19 mouse cellular contexts compared by ENCODE assay signal in the genomic region with DNA sequence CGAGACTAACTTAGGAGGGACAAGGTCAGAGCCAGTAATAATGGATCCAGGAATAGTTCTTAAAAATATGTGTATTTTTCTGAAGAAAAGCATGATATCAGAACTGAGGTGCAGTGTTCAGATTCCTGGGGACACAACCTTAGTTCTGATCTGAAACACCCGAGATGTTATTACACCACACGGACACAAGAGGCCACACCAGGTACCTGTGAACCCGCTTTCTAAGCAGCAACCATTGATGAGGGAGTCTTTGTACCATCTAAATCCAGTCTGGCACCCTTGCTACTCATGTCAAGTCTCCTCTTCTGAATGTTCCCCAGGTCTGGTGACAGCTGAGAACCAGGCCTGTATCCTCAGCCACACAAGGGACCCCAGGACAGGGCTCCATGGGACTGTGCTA. TPM values are rescaled to one million over a fixed set of nuclear protein-coding genes. Genes with fewer than 3 reads are reported as not detected.
A peak's percentile ranks its signal among the peaks of the same experiment; 100 is the strongest.
DNase-seq lines count a peak whose midpoint lies in the region; TF ChIP-seq lines count a peak whose summit lies in the region.
"Had no signal": no experiment of that assay in that cellular context is flagged by ENCODE, and none has a peak within 500 bp of the region (broad histone marks: within the 10 kb centered on the region; RNA-seq: fewer than 3 reads in every experiment).

No protein-coding gene starts in this region.

- TF ChIP-seq POLR2A in heart, adult 2 months (IDR thresholded peaks at IDR 0.05; ENCODE audit: insufficient read depth, low read depth, low read length): no peak

- H3K4me3 ChIP-seq in heart, adult 2 months: no peak overlapping the region
- H3K4me3 ChIP-seq in left cerebral cortex, adult 2 months: no peak overlapping the region
- H3K4me3 ChIP-seq: embryonic facial prominence, embryonic 12.5 days; heart, embryonic 10.5 days; limb, embryonic 13.5 days; stomach, embryonic 15.5 days had no signal

- H3K4me1 ChIP-seq in heart, adult 2 months (ENCODE audit: control insufficient read depth, insufficient read depth, low read length): no peaks in the 10 kb centered on the region
- H3K4me1 ChIP-seq: embryonic facial prominence, embryonic 12.5 days; heart, embryonic 10.5 days; stomach, embryonic 15.5 days had no signal

- no peak overlapping the region for H3K9ac ChIP-seq in heart, adult 2 months (ENCODE audit: low read depth, low read length)
- H3K9ac ChIP-seq: embryonic facial prominence, embryonic 12.5 days; limb, embryonic 13.5 days; liver, embryonic 14.5 days; stomach, embryonic 15.5 days had no signal

- H3K36me3 ChIP-seq in heart, adult 2 months (ENCODE audit: control insufficient read depth, insufficient read depth, low read length): no peaks in the 10 kb centered on the region
- H3K36me3 ChIP-seq: embryonic facial prominence, embryonic 12.5 days; heart, embryonic 10.5 days; limb, embryonic 13.5 days; stomach, embryonic 15.5 days had no signal

- WGBS in heart, adult 2 months: 49% methylated on average over 4 of the region's 4 CpGs

- TF ChIP-seq CTCF in heart, adult 2 months (IDR thresholded peaks at IDR 0.05): peak; percentile 57
- peak; percentile 54 for TF ChIP-seq CTCF in left cerebral cortex, adult 2 months (IDR thresholded peaks at IDR 0.05)

- no peak for TF ChIP-seq EP300 in heart, adult 2 months (IDR thresholded peaks at IDR 0.05; ENCODE audit: insufficient read depth, low read depth, low read length)

- no peaks in the 10 kb centered on the region for H3K27me3 ChIP-seq in heart, adult 2 months (ENCODE audit: control insufficient read depth, insufficient read depth, low read length)
- H3K27me3 ChIP-seq: embryonic facial prominence, embryonic 12.5 days; stomach, embryonic 15.5 days had no signal

- no peak for DNase-seq in heart, adult 2 months
- no peak for DNase-seq in heart, adult 8-10 months (ENCODE audit: low spot score)
- DNase-seq in left cerebral cortex, adult 2 months (ENCODE audit: extremely low spot score in 1 of 2, low spot score in 2 of 2): no peak
- DNase-seq in left cerebral cortex, adult 8-10 months (ENCODE audit: low spot score in 2 of 2): no peak
- peak; percentile 14 for DNase-seq in 416B (ENCODE audit: low read depth)
- DNase-seq in B cell, adult 2 months: peak; percentile 14 to 17
- no peak for DNase-seq in urinary bladder, adult 2 months (ENCODE audit: low spot score)
- DNase-seq: adrenal gland, postnatal 10 days; cerebellum, adult 8-10 months; gastrocnemius, postnatal 25 days; kidney, adult 9 months; lung, postnatal 10 days; right cerebral cortex, postnatal 14 days; thymus, postnatal 25 days had no signal

- intact Hi-C loops in heart, adult 2 months (cut with DNase I): loop anchor here (5.0 kb wide), 1 partner anchor 522 kb away; no protein-coding TSS in a partner anchor
- intact Hi-C loops in left cerebral cortex, adult 2 months (cut with DNase I): loop anchor here (5.0 kb wide), 2 partner anchors 397 to 522 kb away; no protein-coding TSS in a partner anchor

- no peak overlapping the region for H3K27ac ChIP-seq in heart, adult 2 months
- H3K27ac ChIP-seq in left cerebral cortex, adult 2 months: no peak overlapping the region
- H3K27ac ChIP-seq: embryonic facial prominence, embryonic 12.5 days; heart, embryonic 10.5 days; limb, embryonic 13.5 days; liver, embryonic 14.5 days; stomach, embryonic 15.5 days had no signal

- H3K79me2 ChIP-seq in heart, adult 2 months (replicated peaks; ENCODE audit: control insufficient read depth, insufficient read depth, low read length): no peaks in the 10 kb centered on the region

RNA-seq across cellular contexts. Expression of gene Slc2a10, which starts 22.0 kb away (rescaled TPM):
- 1 to 10 TPM; 5.0 to 5.8 TPM for total RNA-seq in heart, adult 2 months (2021)
- 3.8 and 4.4 TPM in 2 replicates for polyA plus RNA-seq in heart, adult 2 months (2012; rRNA removed)
- total RNA-seq in heart, adult 8-10 months (2022): 1 to 10 TPM; 6.2 to 8.2 (median 7.7) TPM
- total RNA-seq in left cerebral cortex, adult 2 months (2021): 1 to 10 TPM; 1.2 TPM
- total RNA-seq in left cerebral cortex, adult 8-10 months (2022): 1 to 10 TPM; 1.0 to 1.4 (median 1.2) TPM
- polyA plus RNA-seq in urinary bladder, adult 2 months (2012; rRNA removed): 7.1 and 7.3 TPM in 2 replicates

RNA-seq across cellular contexts. Expression of gene Trp53rka, which starts 32.5 kb away (rescaled TPM):
- 1 to 10 TPM; 8.8 to 9.2 TPM for total RNA-seq in heart, adult 2 months (2021)
- 10.9 and 14.4 TPM in 2 replicates for polyA plus RNA-seq in heart, adult 2 months (2012; rRNA removed)
- total RNA-seq in heart, adult 8-10 months (2022): 10 to 100 TPM in 2 of 4 experiments, 1 to 10 TPM in 2; 8.3 to 12.4 (median 9.4) TPM
- 10 to 100 TPM; 21.5 to 22.0 TPM for total RNA-seq in left cerebral cortex, adult 2 months (2021)
- total RNA-seq in left cerebral cortex, adult 8-10 months (2022): 10 to 100 TPM; 19.2 to 20.3 (median 20.0) TPM
- 17.6 and 19.6 TPM in 2 replicates for polyA plus RNA-seq in urinary bladder, adult 2 months (2012; rRNA removed)

RNA-seq across cellular contexts. Expression of gene Slc13a3, which starts 52.6 kb away (rescaled TPM):
- total RNA-seq in heart, adult 2 months (2021): under 1 TPM; 0.31 to 0.68 TPM
- polyA plus RNA-seq in heart, adult 2 months (2012; rRNA removed): 0.29 and 0.35 TPM in 2 replicates
- total RNA-seq in heart, adult 8-10 months (2022): under 1 TPM; 0.09 to 0.69 (median 0.20) TPM
- 10 to 100 TPM; 12.0 to 18.6 TPM for total RNA-seq in left cerebral cortex, adult 2 months (2021)
- total RNA-seq in left cerebral cortex, adult 8-10 months (2022): 10 to 100 TPM; 17.7 to 21.1 (median 19.2) TPM
- 0.47 and 0.62 TPM in 2 replicates for polyA plus RNA-seq in urinary bladder, adult 2 months (2012; rRNA removed)

Comparison
In these comparisons a context has a peak if more than half of its experiments do, and no peak if none do; other contexts are left out.
1. DNase-seq: peak in 416B (single experiment) and B cell, adult 2 months (2 of 2); none in heart, adult 2 months (0 of 2), heart, adult 8-10 months (single experiment), left cerebral cortex, adult 2 months (0 of 2), left cerebral cortex, adult 8-10 months (0 of 2) and urinary bladder, adult 2 months (single experiment).
2. RNA of gene Slc13a3, which starts 52.6 kb away (total RNA-seq): 17.7 to 21.1 TPM in left cerebral cortex, adult 8-10 months and 12.0 to 18.6 TPM in left cerebral cortex, adult 2 months; 0.31 to 0.68 TPM in heart, adult 2 months and 0.09 to 0.69 TPM in heart, adult 8-10 months; every median in the first group is over 4 times any median in the second.